Mouse (Mus musculus): ENCODE measurements at regions not wholly inside any gene's neighbourhood (a gene's known extent, or its start where the extent isn't known, plus 50 kb on each side); places are given as distances from the start of the nearest gene placed in this dataset.

DNA sequence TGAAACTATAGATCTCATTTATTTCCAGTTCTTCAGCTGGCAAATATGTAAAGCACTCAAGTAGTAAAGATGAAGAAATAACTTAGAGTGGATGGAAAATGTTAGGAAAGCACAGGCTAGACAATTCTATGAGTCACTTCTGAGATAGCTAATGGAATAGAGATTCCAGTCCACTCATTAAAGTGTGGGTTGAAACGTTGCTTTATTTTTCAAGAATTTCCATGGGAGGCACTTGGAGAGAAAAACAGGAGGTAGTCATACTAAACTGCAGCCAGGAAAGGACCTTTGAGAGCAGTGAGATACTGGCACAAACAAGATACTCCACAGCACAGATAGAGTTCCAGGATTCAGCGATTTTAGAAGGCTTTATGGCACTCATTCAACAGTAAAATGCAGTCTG lies 123.7 kb upstream of the Col5a2 start:
- TF ChIP-seq CTCF (IDR thresholded peaks at IDR 0.05; ENCODE audit: borderline replicate concordance, insufficient read depth, low read depth, low read length) = no peak
- TF ChIP-seq POLR2A (IDR thresholded peaks at IDR 0.05; ENCODE audit: borderline replicate concordance, insufficient read depth, low read length) = no peak
